Mouse (Mus musculus): ENCODE measurements around the gene Qdpr. TPM values are rescaled to one million over a fixed set of nuclear protein-coding genes. Genes with fewer than 3 reads are reported as not detected.

The Qdpr gene
- 66.4 and 68.1 TPM in 2 replicates for polyA plus RNA-seq (2012; rRNA removed)

GRCm38 (mm10) chr5:45449831-45450716 lies at the start of gene Qdpr:
TSS of gene Qdpr (minus strand) at chr5:45450236.
- DNase-seq (ENCODE audit: low spot score): peak; percentile 66

- no peak for DNase-seq (ENCODE audit: low spot score)
Measured at GRCm38 (mm10) chr5:45497564-45497963, 47.5 kb upstream of the Qdpr start.

GRCm38 (mm10) chr5:45496930-45497550 lies 47.0 kb upstream of the Qdpr start:
- no peak for DNase-seq (ENCODE audit: low spot score)

GRCm38 (mm10) chr5:45496479-45496878 lies 46.4 kb upstream of the Qdpr start:
- DNase-seq (ENCODE audit: low spot score): no peak

- no peak for DNase-seq (ENCODE audit: low spot score)
Measured at GRCm38 (mm10) chr5:45496042-45496441, 46.0 kb upstream of the Qdpr start.

- DNase-seq (ENCODE audit: low spot score): no peak
Measured at GRCm38 (mm10) chr5:45495429-45495975, 45.5 kb upstream of the Qdpr start.

- DNase-seq (ENCODE audit: low spot score): no peak
Measured at GRCm38 (mm10) chr5:45494093-45494755, 44.2 kb upstream of the Qdpr start.

GRCm38 (mm10) chr5:45493191-45494092 lies 43.4 kb upstream of the Qdpr start, which contains the start of gene Lap3:
TSS of gene Lap3 (plus strand) at chr5:45493374.
- DNase-seq (ENCODE audit: low spot score): peak; percentile 95

- DNase-seq (ENCODE audit: low spot score): no peak
Measured at GRCm38 (mm10) chr5:45491776-45492175, 41.7 kb upstream of the Qdpr start.

GRCm38 (mm10) chr5:45483654-45484053 lies 33.6 kb upstream of the Qdpr start:
- no peak for DNase-seq (ENCODE audit: low spot score)

- no peak for DNase-seq (ENCODE audit: low spot score)
Measured at GRCm38 (mm10) chr5:45482607-45483006, 32.6 kb upstream of the Qdpr start.

GRCm38 (mm10) chr5:45481125-45481524 lies 31.1 kb upstream of the Qdpr start:
- no peak for DNase-seq (ENCODE audit: low spot score)

GRCm38 (mm10) chr5:45480066-45480465 lies 30.0 kb upstream of the Qdpr start:
- no peak for DNase-seq (ENCODE audit: low spot score)

- no peak for DNase-seq (ENCODE audit: low spot score)
Measured at GRCm38 (mm10) chr5:45477601-45478000, 27.6 kb upstream of the Qdpr start.

- no peak for DNase-seq (ENCODE audit: low spot score)
Measured at GRCm38 (mm10) chr5:45476288-45476687, 26.3 kb upstream of the Qdpr start.

- no peak for DNase-seq (ENCODE audit: low spot score)
Measured at GRCm38 (mm10) chr5:45475771-45476170, 25.7 kb upstream of the Qdpr start.

- no peak for DNase-seq (ENCODE audit: low spot score)
Measured at GRCm38 (mm10) chr5:45474758-45475157, 24.7 kb upstream of the Qdpr start.

- DNase-seq (ENCODE audit: low spot score): no peak
Measured at GRCm38 (mm10) chr5:45474215-45474614, 24.2 kb upstream of the Qdpr start.

GRCm38 (mm10) chr5:45473521-45473920 lies 23.5 kb upstream of the Qdpr start:
- DNase-seq (ENCODE audit: low spot score): no peak

GRCm38 (mm10) chr5:45472880-45473450 lies 22.9 kb upstream of the Qdpr start:
- no peak for DNase-seq (ENCODE audit: low spot score)

GRCm38 (mm10) chr5:45454456-45454855 lies 4.4 kb upstream of the Qdpr start:
- DNase-seq (ENCODE audit: low spot score): no peak

All from urinary bladder, adult 2 months (tissue).